Mouse (Mus musculus) adrenal gland, adult (tissue): ENCODE results near the gene Gm14326.
"Not testable (repeated sequence)": the region's sequence is repeated elsewhere in the genome, so short reads cannot be mapped to it uniquely, and the experiment has no call there.

Experiments
- DNase-seq, 2 experiments: peaks; one replicate each; pipeline ENCODE4 v3.0.0; 2022 to 2023; ENCODE audit warnings: low spot score in 1 of 2; ENCODE audit not compliant: inconsistent age in 2 of 2

The Gm14326 gene

GRCm38 (mm10) chr2:177957145-177957544 lies at the start of gene Gm14326:
TSS of gene Gm14326 (minus strand) at chr2:177957297.
- peak; percentile 91 to 96 for DNase-seq

- DNase-seq = not testable (repeated sequence)
These were observed 17.7 kb upstream of the Gm14326 start for GRCm38 (mm10) chr2:177974814-177975213.

- peak; percentile 56 to 80 for DNase-seq
These were observed 363 bp downstream of the Gm14326 start for GRCm38 (mm10) chr2:177956734-177957133.

- DNase-seq = not testable (repeated sequence)
These were observed 31.5 kb downstream of the Gm14326 start, which contains the start of gene Zfp972 for GRCm38 (mm10) chr2:177925563-177926103. TSS of gene Zfp972 (minus strand) at chr2:177925613.

GRCm38 (mm10) chr2:177903276-177903675 lies 53.8 kb downstream of the Gm14326 start:
- DNase-seq = peak in 1 of 2 experiments; percentile 22

GRCm38 (mm10) chr2:177898171-177898570 lies 58.9 kb downstream of the Gm14326 start:
- DNase-seq = peak; percentile 9 to 53

- peak; percentile 26 to 71 for DNase-seq
These were observed 60.0 kb downstream of the Gm14326 start, which contains the start of gene Gm14327 for GRCm38 (mm10) chr2:177897046-177897578. TSS of gene Gm14327 (plus strand) at chr2:177897096.

GRCm38 (mm10) chr2:177887743-177888142 lies 69.4 kb downstream of the Gm14326 start:
- DNase-seq = not testable (repeated sequence)
